ENCODE assay signal across 8 mouse cellular contexts in genomic region chr9:58766959-58767955, GRCm38 (mm10). TPM values are rescaled to one million over a fixed set of nuclear protein-coding genes. Genes with fewer than 3 reads are reported as not detected.
DNase-seq lines count a peak whose midpoint lies in the region; ATAC-seq and TF ChIP-seq lines count a peak whose summit lies in the region.

No protein-coding gene starts in this region.

- H3K27me3 ChIP-seq in hindbrain, embryonic 13.5 days: no peaks in the 10 kb centered on the region
- no peaks in the 10 kb centered on the region for H3K27me3 ChIP-seq in midbrain, embryonic 12.5 days
- H3K27me3 ChIP-seq in kidney, adult 2 months (replicated peaks; ENCODE audit: control insufficient read depth, insufficient read depth, low read length): no peaks in the 10 kb centered on the region

- peak; percentile 34 for DNase-seq in 416B (ENCODE audit: low read depth)
- peak; percentile 57 for DNase-seq in R1 (ENCODE audit: low read depth, low spot score)
- DNase-seq in adrenal gland, adult 8-10 months: no peak
- DNase-seq in spleen, adult 18-20 months: no peak
- no peak for DNase-seq in adrenal gland, postnatal 36 days
- DNase-seq in kidney, adult 2 months: no peak

- no peaks in the 10 kb centered on the region for H3K9me3 ChIP-seq in hindbrain, embryonic 13.5 days
- H3K9me3 ChIP-seq in midbrain, embryonic 12.5 days: no peaks in the 10 kb centered on the region

- no peak overlapping the region for H3K9ac ChIP-seq in hindbrain, embryonic 13.5 days
- H3K9ac ChIP-seq in midbrain, embryonic 12.5 days (replicated peaks): no peak overlapping the region

- no peak for TF ChIP-seq CTCF in kidney, adult 2 months (conservative IDR thresholded peaks at IDR 0.05; ENCODE audit: insufficient read depth, insufficient read length, low read depth, low read length)

- H3K4me1 ChIP-seq in hindbrain, embryonic 13.5 days (replicated peaks): peaks cover 16% of the 10 kb centered on the region
- H3K4me1 ChIP-seq in midbrain, embryonic 12.5 days: peaks cover 4% of the 10 kb centered on the region; the same call in 1 of the 2 replicates
- H3K4me1 ChIP-seq in kidney, adult 2 months (ENCODE audit: control insufficient read depth, insufficient read depth, low read length): no peaks in the 10 kb centered on the region

- no peak overlapping the region for H3K4me3 ChIP-seq in hindbrain, embryonic 13.5 days
- no peak overlapping the region for H3K4me3 ChIP-seq in midbrain, embryonic 12.5 days
- H3K4me3 ChIP-seq in kidney, adult 2 months (ENCODE audit: insufficient read depth, low read depth, low read length): no peak overlapping the region

- WGBS in hindbrain, embryonic 13.5 days: 73% methylated on average over 17 of the region's 17 CpGs
- 79% methylated on average over 17 of the region's 17 CpGs for WGBS in midbrain, embryonic 12.5 days
- 71% methylated on average over 17 of the region's 17 CpGs for WGBS in kidney, adult 2 months

- no peaks in the 10 kb centered on the region for H3K36me3 ChIP-seq in hindbrain, embryonic 13.5 days
- H3K36me3 ChIP-seq in midbrain, embryonic 12.5 days: no peaks in the 10 kb centered on the region
- H3K36me3 ChIP-seq in kidney, adult 2 months (ENCODE audit: control insufficient read depth, insufficient read depth, low read length): no peaks in the 10 kb centered on the region

- no peak for TF ChIP-seq POLR2A in kidney, adult 2 months (IDR thresholded peaks at IDR 0.05; ENCODE audit: low read depth, low read length)

- no peak overlapping the region for H3K4me2 ChIP-seq in hindbrain, embryonic 13.5 days
- H3K4me2 ChIP-seq in midbrain, embryonic 12.5 days (replicated peaks): no peak overlapping the region

- no peak overlapping the region for H3K27ac ChIP-seq in hindbrain, embryonic 13.5 days
- no peak overlapping the region for H3K27ac ChIP-seq in midbrain, embryonic 12.5 days (replicated peaks)
- H3K27ac ChIP-seq in kidney, adult 2 months (ENCODE audit: insufficient read depth, low read depth, low read length): no peak overlapping the region

- peak; percentile 96 for ATAC-seq in hindbrain, embryonic 13.5 days (ENCODE audit: low FRiP score)
- ATAC-seq in midbrain, embryonic 12.5 days (ENCODE audit: low FRiP score, low read depth): peak; percentile 92

RNA-seq across cellular contexts. Expression of gene Rec114, which starts 23.5 kb away (rescaled TPM):
- 1.3 and 1.5 TPM in 2 replicates for polyA plus RNA-seq in hindbrain, embryonic 13.5 days (2015; fragmentation: Nextera tagmentation; extraction: Ambion mirVana)
- 1.9 and 2.5 TPM in 2 replicates for polyA plus RNA-seq in midbrain, embryonic 12.5 days (2016; fragmentation: Nextera tagmentation; extraction: Ambion mirVana)
- total RNA-seq in adrenal gland, adult 8-10 months (2022): 1 to 10 TPM in 2 of 4 experiments, under 1 TPM in 1, not detected in 1; 0.70 to 1.7 (median 1.2) TPM
- 1 to 10 TPM in 1 of 2 experiments, under 1 TPM in 1; 0.66 to 1.1 TPM for total RNA-seq in adrenal gland, postnatal 36 days (2021)
- 0.50 TPM in 1 of 2 replicates, not detected in the other for polyA plus RNA-seq in kidney, adult 2 months (2012; rRNA removed)

RNA-seq across cellular contexts. Expression of gene Hcn4, which starts 56.0 kb away (rescaled TPM):
- polyA plus RNA-seq in hindbrain, embryonic 13.5 days (2015; fragmentation: Nextera tagmentation; extraction: Ambion mirVana): 3.0 and 3.1 TPM in 2 replicates
- polyA plus RNA-seq in midbrain, embryonic 12.5 days (2016; fragmentation: Nextera tagmentation; extraction: Ambion mirVana): 2.1 and 2.3 TPM in 2 replicates
- total RNA-seq in adrenal gland, adult 8-10 months (2022): 1 to 10 TPM in 3 of 4 experiments, under 1 TPM in 1; 0.84 to 2.3 (median 2.1) TPM
- total RNA-seq in adrenal gland, postnatal 36 days (2021): under 1 TPM; 0.40 to 0.66 TPM
- 0.25 and 0.30 TPM in 2 replicates for polyA plus RNA-seq in kidney, adult 2 months (2012; rRNA removed)

Comparison
In these comparisons a context has a peak if more than half of its experiments do, and no peak if none do; other contexts are left out.
1. DNase-seq: peak in 416B (single experiment) and R1 (single experiment); none in adrenal gland, adult 8-10 months (single experiment), spleen, adult 18-20 months (0 of 2), adrenal gland, postnatal 36 days (0 of 2) and kidney, adult 2 months (single experiment).